Mouse (Mus musculus): ENCODE data around the gene Mettl7a1.
"Not testable (repeated sequence)": the region's sequence is repeated elsewhere in the genome, so short reads cannot be mapped to it uniquely, and the experiment has no call there.

Mettl7a1 gene

GRCm38 (mm10) chr15:100304019-100304991 is at the start of gene Mettl7a1:
TSS of gene Mettl7a1 (plus strand) at chr15:100304140.
- peak; percentile 74 for DNase-seq (ENCODE audit: low read depth, low spot score)

GRCm38 (mm10) chr15:100256386-100256785 is 47.6 kb upstream of the Mettl7a1 start:
- DNase-seq (ENCODE audit: low read depth, low spot score) = peak; percentile 87

GRCm38 (mm10) chr15:100257305-100257704 is 46.6 kb upstream of the Mettl7a1 start:
- no peak for DNase-seq (ENCODE audit: low read depth, low spot score)

GRCm38 (mm10) chr15:100258646-100259425 is 45.1 kb upstream of the Mettl7a1 start:
- peak; percentile 65 for DNase-seq (ENCODE audit: low read depth, low spot score)

GRCm38 (mm10) chr15:100260351-100260750 is 43.6 kb upstream of the Mettl7a1 start:
- not testable (repeated sequence) for DNase-seq (ENCODE audit: low read depth, low spot score)

- peak; percentile 66 for DNase-seq (ENCODE audit: low read depth, low spot score)
These were observed 40.6 kb upstream of the Mettl7a1 start for GRCm38 (mm10) chr15:100263246-100263905.

- no peak for DNase-seq (ENCODE audit: low read depth, low spot score)
These were observed 38.2 kb upstream of the Mettl7a1 start for GRCm38 (mm10) chr15:100265586-100266325.

GRCm38 (mm10) chr15:100268916-100269315 is 35.0 kb upstream of the Mettl7a1 start:
- DNase-seq (ENCODE audit: low read depth, low spot score) = peak; percentile 51

GRCm38 (mm10) chr15:100269776-100270175 is 34.2 kb upstream of the Mettl7a1 start:
- peak; percentile 99 for DNase-seq (ENCODE audit: low read depth, low spot score)

- DNase-seq (ENCODE audit: low read depth, low spot score) = peak; percentile 55
These were observed 33.3 kb upstream of the Mettl7a1 start for GRCm38 (mm10) chr15:100270609-100271008.

GRCm38 (mm10) chr15:100271411-100271810 is 32.5 kb upstream of the Mettl7a1 start:
- DNase-seq (ENCODE audit: low read depth, low spot score) = peak; percentile 83

GRCm38 (mm10) chr15:100273791-100274308 is 30.1 kb upstream of the Mettl7a1 start:
- DNase-seq (ENCODE audit: low read depth, low spot score) = not testable (repeated sequence)

GRCm38 (mm10) chr15:100274790-100275559 is 29.0 kb upstream of the Mettl7a1 start:
- peak; percentile 91 for DNase-seq (ENCODE audit: low read depth, low spot score)

- DNase-seq (ENCODE audit: low read depth, low spot score) = peak; percentile 33
These were observed 27.5 kb upstream of the Mettl7a1 start for GRCm38 (mm10) chr15:100276403-100276802.

GRCm38 (mm10) chr15:100277586-100277985 is 26.4 kb upstream of the Mettl7a1 start:
- no peak for DNase-seq (ENCODE audit: low read depth, low spot score)

- peak; percentile 84 for DNase-seq (ENCODE audit: low read depth, low spot score)
These were observed 23.3 kb upstream of the Mettl7a1 start, which contains the start of gene Tmprss12 for GRCm38 (mm10) chr15:100280626-100281025. TSS of gene Tmprss12 (plus strand) at chr15:100280837.

- no peak for DNase-seq (ENCODE audit: low read depth, low spot score)
These were observed 15.0 kb upstream of the Mettl7a1 start for GRCm38 (mm10) chr15:100288980-100289379.

GRCm38 (mm10) chr15:100290858-100291257 is 13.1 kb upstream of the Mettl7a1 start:
- no peak for DNase-seq (ENCODE audit: low read depth, low spot score)

GRCm38 (mm10) chr15:100292326-100292725 is 11.6 kb upstream of the Mettl7a1 start:
- peak; percentile 88 for DNase-seq (ENCODE audit: low read depth, low spot score)

- peak; percentile 33 for DNase-seq (ENCODE audit: low read depth, low spot score)
These were observed 6.1 kb upstream of the Mettl7a1 start for GRCm38 (mm10) chr15:100297856-100298255.

Data from ZHBTc4 (cell line).